Mouse (Mus musculus): ENCODE results near the gene Rfpl4. TPM values are rescaled to one million over a fixed set of nuclear protein-coding genes. Genes with fewer than 3 reads are reported as not detected.
"Not testable (repeated sequence)": the region's sequence is repeated elsewhere in the genome, so short reads cannot be mapped to it uniquely, and the experiment has no call there.

Rfpl4 gene
- total RNA-seq (2014; rRNA removed) = not detected in 2 replicates
- polyA plus RNA-seq (2012; rRNA removed) = not detected in 2 replicates

DNA sequence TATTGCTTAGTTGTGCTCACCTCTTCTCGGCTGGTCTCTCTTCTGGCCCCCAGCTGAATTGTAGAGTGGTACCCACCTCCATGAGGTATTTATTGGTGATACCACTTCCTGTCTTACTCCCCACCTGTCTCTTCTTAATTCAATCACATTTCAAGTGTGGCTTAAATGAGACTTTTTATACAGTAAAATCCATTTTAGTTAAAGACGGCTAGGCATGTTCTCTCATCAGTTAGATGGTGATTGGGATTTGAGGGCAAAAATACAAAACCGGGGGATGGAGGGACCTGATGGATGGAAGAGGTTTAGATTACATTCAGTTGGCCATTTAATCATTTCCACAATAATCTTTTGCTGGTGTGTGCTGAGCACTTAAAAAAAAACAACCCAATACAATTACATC is at the start of gene Rfpl4:
Gene Rfpl4 (minus strand): TSS at position 101 of the 400 bp plus-strand sequence.
- H3K4me1 ChIP-seq (ENCODE audit: control insufficient read depth, insufficient read depth, low read length) = no peaks in the 10 kb centered on the region
- no peaks in the 10 kb centered on the region for H3K27me3 ChIP-seq (ENCODE audit: control insufficient read depth, insufficient read depth, low read length)
- no peak within 1 kb of the TSS for H3K9ac ChIP-seq (ENCODE audit: low read depth, low read length)
- DNase-seq (ENCODE audit: extremely low read depth, low read depth, low spot score) = no peak
- no peaks in the 10 kb centered on the region for H3K79me2 ChIP-seq (ENCODE audit: control insufficient read depth, insufficient read depth, low read length)
- no peaks in the 10 kb centered on the region for H3K36me3 ChIP-seq (ENCODE audit: control insufficient read depth, insufficient read depth, low read length)
- H3K4me3 ChIP-seq (ENCODE audit: insufficient read depth, low read depth, low read length) = no peak within 1 kb of the TSS
- 89% methylated on average over 3 of the region's 3 CpGs for WGBS
- no peak within 1 kb of the TSS for H3K27ac ChIP-seq (replicated peaks; ENCODE audit: insufficient read depth, low read depth, low read length)
- TF ChIP-seq CTCF (IDR thresholded peaks at IDR 0.05; ENCODE audit: low read depth, low read length) (no peak), POLR2A (IDR thresholded peaks at IDR 0.05; ENCODE audit: extremely low read depth, insufficient read depth, low read length) (no peak)

DNA sequence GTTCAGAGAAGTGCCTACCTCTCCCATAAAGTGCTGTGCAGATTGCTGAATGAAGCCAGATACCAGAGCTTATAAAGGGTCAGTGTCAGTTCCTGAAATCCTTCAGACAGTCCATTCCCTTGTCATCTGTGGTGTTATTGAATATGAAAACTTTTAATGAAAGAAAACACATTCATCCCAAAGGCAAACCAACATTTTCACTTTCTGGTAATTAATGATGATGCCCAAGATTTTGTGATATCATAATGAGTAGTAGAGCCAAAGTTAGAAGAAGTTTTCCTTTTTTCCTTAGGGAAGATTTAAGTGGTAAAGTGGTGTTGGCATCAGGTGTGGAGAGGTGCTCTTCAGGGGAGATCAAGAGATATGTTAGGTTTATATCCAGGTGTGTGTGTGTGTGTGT is 32.8 kb upstream of the Rfpl4 start, which contains the start of gene Vmn1r55:
Gene Vmn1r55 (minus strand): TSS at position 101 of the 400 bp plus-strand sequence.
- H3K27ac ChIP-seq (replicated peaks; ENCODE audit: insufficient read depth, low read depth, low read length); H3K27me3 ChIP-seq (ENCODE audit: control insufficient read depth, insufficient read depth, low read length); H3K36me3 ChIP-seq (ENCODE audit: control insufficient read depth, insufficient read depth, low read length); H3K79me2 ChIP-seq (ENCODE audit: control insufficient read depth, insufficient read depth, low read length); DNase-seq (ENCODE audit: extremely low read depth, low read depth, low spot score); H3K4me1 ChIP-seq (ENCODE audit: control insufficient read depth, insufficient read depth, low read length); H3K9ac ChIP-seq (ENCODE audit: low read depth, low read length); H3K4me3 ChIP-seq (ENCODE audit: insufficient read depth, low read depth, low read length): not testable (repeated sequence)

DNA sequence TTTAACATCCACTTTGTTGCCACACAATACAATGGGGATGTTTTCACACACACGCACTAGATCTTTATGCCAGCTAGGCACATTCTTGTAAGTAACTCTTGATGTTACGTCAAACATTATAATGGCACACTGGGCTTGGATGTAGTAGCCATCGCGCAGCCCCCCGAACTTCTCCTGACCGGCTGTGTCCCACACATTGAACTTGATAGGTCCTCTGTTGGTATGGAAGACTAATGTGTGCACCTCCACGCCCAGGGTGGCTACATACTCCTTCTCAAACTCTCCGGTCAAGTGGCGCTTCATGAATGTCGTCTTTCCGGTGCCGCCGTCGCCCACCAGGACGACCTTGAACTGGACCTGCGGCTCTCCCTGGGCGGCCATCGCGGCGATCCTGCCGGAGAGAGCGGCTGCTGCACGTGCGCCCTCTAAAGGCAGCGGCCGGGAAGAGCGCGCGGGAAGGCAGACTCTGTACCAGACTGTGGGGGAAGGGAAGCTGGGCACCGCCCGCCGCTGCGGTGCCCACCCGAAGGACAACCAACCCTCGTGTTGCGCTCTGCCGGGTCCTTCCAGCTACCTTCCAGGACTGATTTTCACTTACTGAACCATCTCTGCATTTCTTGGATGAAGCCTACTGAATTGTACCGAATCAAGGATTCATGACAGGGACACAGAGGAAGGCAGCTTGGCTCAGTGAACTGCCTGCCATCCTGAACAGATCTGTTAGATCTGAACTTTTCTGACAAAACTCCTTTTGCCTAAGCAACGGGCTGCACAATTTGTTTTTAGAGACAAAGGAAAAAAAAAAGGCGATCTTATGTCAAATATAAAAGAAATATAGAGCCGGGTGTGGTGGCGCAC is 9.0 kb upstream of the Rfpl4 start, which contains the start of gene Rasl2-9:
Gene Rasl2-9 (minus strand): TSS at position 402 of the 858 bp plus-strand sequence.
- Histone ChIP-seq H3K27me3 (ENCODE audit: control insufficient read depth, insufficient read depth, low read length) (no peaks in the 10 kb centered on the region), H3K4me3 (ENCODE audit: insufficient read depth, low read depth, low read length) (peak within 1 kb of the TSS; percentile 60), H3K27ac (replicated peaks; ENCODE audit: insufficient read depth, low read depth, low read length) (no peak within 1 kb of the TSS), H3K36me3 (ENCODE audit: control insufficient read depth, insufficient read depth, low read length) (no peaks in the 10 kb centered on the region), H3K4me1 (ENCODE audit: control insufficient read depth, insufficient read depth, low read length) (no peaks in the 10 kb centered on the region; the same call in 1 of the 2 replicates), H3K79me2 (ENCODE audit: control insufficient read depth, insufficient read depth, low read length) (no peaks in the 10 kb centered on the region), H3K9ac (ENCODE audit: low read depth, low read length) (peak within 1 kb of the TSS; percentile 59)
- TF ChIP-seq CTCF (IDR thresholded peaks at IDR 0.05; ENCODE audit: low read depth, low read length) (peak; percentile 85), POLR2A (IDR thresholded peaks at IDR 0.05; ENCODE audit: extremely low read depth, insufficient read depth, low read length) (no peak)
- peak; percentile 24 for DNase-seq (ENCODE audit: extremely low read depth, low read depth, low spot score)
- WGBS = 15% methylated on average over 42 of the region's 42 CpGs

DNA sequence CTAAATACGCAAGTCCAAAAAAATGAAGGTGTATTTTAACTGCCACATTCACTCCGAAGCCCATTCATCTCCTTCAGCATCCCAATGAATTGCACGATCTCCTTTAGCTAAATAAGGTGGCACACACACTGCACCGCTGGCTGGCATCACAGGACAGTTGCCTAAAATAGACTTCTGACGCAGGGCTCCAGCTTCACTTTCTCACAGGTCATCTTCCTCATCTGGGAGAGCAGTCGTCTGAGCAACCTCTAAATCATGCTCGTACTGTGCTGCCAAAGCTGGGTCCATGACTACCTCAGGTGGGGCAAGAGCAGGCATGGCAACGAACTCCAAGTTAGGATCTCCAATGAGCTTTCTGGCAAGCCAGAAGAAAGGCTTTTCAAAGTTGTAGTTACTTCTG is 8.3 kb upstream of the Rfpl4 start:
- Histone ChIP-seq H3K4me1 (ENCODE audit: control insufficient read depth, insufficient read depth, low read length) (no peaks in the 10 kb centered on the region; the same call in 1 of the 2 replicates), H3K27ac (replicated peaks; ENCODE audit: insufficient read depth, low read depth, low read length) (no peak overlapping the region), H3K79me2 (ENCODE audit: control insufficient read depth, insufficient read depth, low read length) (no peaks in the 10 kb centered on the region), H3K36me3 (ENCODE audit: control insufficient read depth, insufficient read depth, low read length) (no peaks in the 10 kb centered on the region), H3K9ac (ENCODE audit: low read depth, low read length) (no peak overlapping the region), H3K27me3 (ENCODE audit: control insufficient read depth, insufficient read depth, low read length) (no peaks in the 10 kb centered on the region), H3K4me3 (ENCODE audit: insufficient read depth, low read depth, low read length) (no peak overlapping the region)
- no peak for DNase-seq (ENCODE audit: extremely low read depth, low read depth, low spot score)
- WGBS = 87% methylated on average over 8 of the region's 8 CpGs
- TF ChIP-seq CTCF (IDR thresholded peaks at IDR 0.05; ENCODE audit: low read depth, low read length) = no peak
- TF ChIP-seq POLR2A (IDR thresholded peaks at IDR 0.05; ENCODE audit: extremely low read depth, insufficient read depth, low read length) = no peak

DNA sequence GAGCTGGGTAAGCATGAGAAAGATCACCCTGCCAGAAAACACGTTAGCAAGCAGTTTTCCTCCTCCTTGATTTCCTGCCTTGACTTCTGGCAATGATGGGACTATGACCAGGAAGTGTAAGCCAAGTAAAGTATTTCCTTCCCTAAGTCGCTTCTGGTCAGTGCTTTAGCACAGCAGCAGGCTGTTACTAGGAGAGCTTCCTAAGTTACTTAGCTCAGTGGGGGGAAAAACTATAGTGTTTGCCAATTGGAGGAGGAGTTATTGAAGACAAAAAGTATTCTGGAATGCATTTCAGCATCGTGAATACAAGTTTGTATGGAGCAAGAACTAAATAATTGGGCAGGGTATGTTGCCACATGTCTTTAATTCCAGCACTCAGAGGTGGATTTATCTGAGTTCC is 4.0 kb downstream of the Rfpl4 start:
- Histone ChIP-seq H3K27me3 (ENCODE audit: control insufficient read depth, insufficient read depth, low read length) (no peaks in the 10 kb centered on the region), H3K27ac (replicated peaks; ENCODE audit: insufficient read depth, low read depth, low read length) (no peak overlapping the region), H3K9ac (ENCODE audit: low read depth, low read length) (no peak overlapping the region), H3K36me3 (ENCODE audit: control insufficient read depth, insufficient read depth, low read length) (no peaks in the 10 kb centered on the region), H3K4me3 (ENCODE audit: insufficient read depth, low read depth, low read length) (no peak overlapping the region), H3K4me1 (ENCODE audit: control insufficient read depth, insufficient read depth, low read length) (no peaks in the 10 kb centered on the region), H3K79me2 (ENCODE audit: control insufficient read depth, insufficient read depth, low read length) (no peaks in the 10 kb centered on the region)
- no peak for DNase-seq (ENCODE audit: extremely low read depth, low read depth, low spot score)
- no peak for TF ChIP-seq CTCF (IDR thresholded peaks at IDR 0.05; ENCODE audit: low read depth, low read length)
- TF ChIP-seq POLR2A (IDR thresholded peaks at IDR 0.05; ENCODE audit: extremely low read depth, insufficient read depth, low read length) = no peak
- WGBS = 48% methylated on average over 3 of the region's 3 CpGs

DNA sequence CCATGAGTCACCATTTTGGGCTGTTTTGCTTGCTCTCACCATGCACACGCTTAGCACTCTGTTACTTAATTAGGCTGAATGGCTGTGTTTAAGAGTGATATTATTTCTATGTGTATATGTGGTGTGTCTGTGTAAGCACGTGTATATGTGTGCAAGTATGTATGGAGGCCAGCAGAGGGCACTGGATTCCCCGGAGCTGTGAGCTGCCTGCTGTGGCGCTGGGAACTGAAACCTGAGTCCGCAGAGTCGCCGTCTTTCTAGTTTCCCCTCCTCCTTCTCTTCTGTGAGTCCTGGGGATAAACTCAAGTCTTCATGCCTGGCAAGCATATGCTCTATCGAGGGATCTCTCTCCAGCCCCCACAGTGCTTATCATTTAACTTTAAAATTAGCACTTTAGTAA is 7.4 kb downstream of the Rfpl4 start:
- H3K9ac ChIP-seq (ENCODE audit: low read depth, low read length) = no peak overlapping the region
- 87% methylated on average over 8 of the region's 8 CpGs for WGBS
- no peak for TF ChIP-seq CTCF (IDR thresholded peaks at IDR 0.05; ENCODE audit: low read depth, low read length)
- TF ChIP-seq POLR2A (IDR thresholded peaks at IDR 0.05; ENCODE audit: extremely low read depth, insufficient read depth, low read length) = no peak

More for the DNA sequence above, 7.4 kb downstream of the Rfpl4 start:
- H3K36me3 ChIP-seq (ENCODE audit: control insufficient read depth, insufficient read depth, low read length) = no peaks in the 10 kb centered on the region
- H3K4me3 ChIP-seq (ENCODE audit: insufficient read depth, low read depth, low read length) = no peak overlapping the region
- H3K27ac ChIP-seq (replicated peaks; ENCODE audit: insufficient read depth, low read depth, low read length) = no peak overlapping the region
- H3K27me3 ChIP-seq (ENCODE audit: control insufficient read depth, insufficient read depth, low read length) = no peaks in the 10 kb centered on the region
- no peaks in the 10 kb centered on the region for H3K79me2 ChIP-seq (ENCODE audit: control insufficient read depth, insufficient read depth, low read length)
- H3K4me1 ChIP-seq (ENCODE audit: control insufficient read depth, insufficient read depth, low read length) = no peaks in the 10 kb centered on the region
- DNase-seq (ENCODE audit: extremely low read depth, low read depth, low spot score) = no peak

Measured in liver, adult 2 months (tissue).